Mouse (Mus musculus) ES-E14 (cell line): Measurements from ENCODE around the gene Tmbim7. TPM values are rescaled to one million over a fixed set of nuclear protein-coding genes. Genes with fewer than 3 reads are reported as not detected.

Source experiments
- DNase-seq: peaks from one replicate; pipeline ENCODE4 v3.0.0-alpha.2; 2013; ENCODE audit warnings: low read depth, low spot score
- H3K27ac ChIP-seq: 2 replicates; pipeline ENCODE4 v1.5.1; 2012; ENCODE audit warnings: low read depth, mild to moderate bottlenecking, low read length, moderate library complexity, mixed read lengths; ENCODE audit not compliant: poor library complexity, insufficient read depth, severe bottlenecking
- H3K36me3 ChIP-seq: 2 replicates; pipeline ENCODE4 v1.6.1; 2012; ENCODE audit warnings: mild to moderate bottlenecking, low read length, moderate library complexity, mixed read lengths; ENCODE audit not compliant: control insufficient read depth, poor library complexity, insufficient read depth, severe bottlenecking
- H3K4me1 ChIP-seq, 2 experiments: fragments of 150-350 bp in 1 of 2; sonication (generic) in 1 of 2; 2 replicates each; pipeline ENCODE4 v1.6.1; 2012; ENCODE audit warnings: low read length in 2 of 2, mild to moderate bottlenecking in 1 of 2, mixed read lengths in 1 of 2; ENCODE audit not compliant: control insufficient read depth in 2 of 2, insufficient read depth in 2 of 2, poor library complexity in 1 of 2
- H3K4me3 ChIP-seq, 2 experiments: fragments of 150-350 bp in 1 of 2; sonication (generic) in 1 of 2; 2 replicates each; pipeline ENCODE4 v1.5.1; 2012; ENCODE audit warnings: low read length in 2 of 2, low read depth in 1 of 2, mild to moderate bottlenecking in 1 of 2, mixed read lengths in 1 of 2; ENCODE audit not compliant: insufficient read depth in 1 of 2, poor library complexity in 1 of 2, severe bottlenecking in 1 of 2
- H3K9ac ChIP-seq: 2 replicates; pipeline ENCODE4 v1.6.1; 2012; ENCODE audit warnings: low read depth, mild to moderate bottlenecking, low read length, mixed read lengths; ENCODE audit not compliant: poor library complexity, insufficient read depth, severe bottlenecking
- H3K9me3 ChIP-seq: fragments of 150-350 bp; sonication (generic); 2 replicates; pipeline ENCODE4 v1.6.1; 2012; ENCODE audit warnings: low read depth, mild to moderate bottlenecking, low read length; ENCODE audit not compliant: control insufficient read depth, insufficient read depth
- CHD2 ChIP-seq: IDR thresholded peaks from 2 replicates; pipeline ENCODE4 v1.6.1; 2014; ENCODE audit warnings: mild to moderate bottlenecking, low read depth, low read length, inconsistent platforms
- HCFC1 ChIP-seq: IDR thresholded peaks from 2 replicates; pipeline ENCODE4 v1.6.1; 2012; ENCODE audit warnings: low read length, inconsistent platforms, borderline replicate concordance; ENCODE audit not compliant: insufficient read depth
- MAFK ChIP-seq: IDR thresholded peaks from 2 replicates; pipeline ENCODE4 v1.6.1; 2014; ENCODE audit warnings: mild to moderate bottlenecking, low read depth, low read length, inconsistent platforms; ENCODE audit not compliant: insufficient read depth
- ZC3H11A ChIP-seq: IDR thresholded peaks from 2 replicates; pipeline ENCODE4 v1.6.1; 2012; ENCODE audit warnings: low read depth, mild to moderate bottlenecking, inconsistent platforms, low read length, borderline replicate concordance
- ZNF384 ChIP-seq: IDR thresholded peaks from 2 replicates; pipeline ENCODE4 v1.6.1; 2012; ENCODE audit warnings: low read depth, low read length, inconsistent platforms
- in situ Hi-C, 2 experiments: fragments of 600-800 bp; cut with MboI; formaldehyde crosslinking; loops; one replicate each; pipeline ENCODE4 v1.15.1; 2025; ENCODE audit warnings: low sequenced_read_pairs in 2 of 2, inconsistent platforms in 1 of 2; ENCODE audit not compliant: unreplicated experiment in 2 of 2
- total RNA-seq: library from RNA; depleted of rRNA; stranded (reverse); fragments of 300-350 nt; gene quantifications from 2 replicates; pipeline ENCODE4 v1.2.3, GENCODE M21; 2012

The Tmbim7 gene
- total RNA-seq, 1 experiment: not detected

DNA sequence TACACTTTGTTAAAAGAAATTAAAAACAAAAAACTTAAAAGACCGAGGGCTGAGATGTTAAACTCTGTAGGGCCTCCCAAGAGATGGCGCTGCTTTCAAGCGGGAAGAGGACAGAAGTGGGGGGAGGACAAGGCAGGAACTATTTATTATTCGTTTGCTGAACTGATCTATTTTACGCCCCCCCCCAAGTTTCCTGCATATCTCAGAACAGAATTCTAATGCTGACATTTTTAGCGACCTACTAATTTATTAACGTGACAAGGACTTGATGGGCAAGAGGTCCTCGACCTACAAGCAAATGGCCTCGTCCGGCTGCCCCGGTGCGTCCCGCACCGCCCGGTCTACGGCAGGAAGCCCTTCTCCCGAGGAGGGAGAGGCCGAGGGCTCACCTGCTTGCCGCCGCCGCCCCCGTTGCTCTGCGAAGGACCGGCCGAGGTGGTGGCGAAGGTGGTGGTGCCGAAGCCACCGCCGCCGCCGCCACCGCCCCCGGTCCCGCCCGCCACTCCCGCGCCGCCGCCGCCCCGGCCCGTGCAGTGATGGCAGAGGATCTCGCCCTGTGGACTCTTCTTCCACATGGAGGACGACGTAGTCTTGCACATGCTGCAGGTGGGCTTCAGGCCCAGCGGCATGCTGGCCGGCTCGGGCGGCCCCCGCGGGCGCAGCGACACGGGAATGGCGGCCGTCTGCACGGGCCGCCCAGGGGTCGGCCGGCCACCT is 3.8 kb upstream of the Tmbim7 start:
- TF ChIP-seq ZC3H11A (no peak), CHD2 (no peak), HCFC1 (no peak), ZNF384 (no peak), MAFK (no peak)
- no peaks in the 10 kb centered on the region for H3K4me1 ChIP-seq
- H3K9ac ChIP-seq: peak overlapping the region; percentile 93
- peak overlapping the region; percentile 76 to 99 for H3K4me3 ChIP-seq
- peak overlapping the region; percentile 59 for H3K27ac ChIP-seq
- in situ Hi-C loops: no loop called here
- DNase-seq: peak; percentile 16
- H3K36me3 ChIP-seq: peaks cover 10% of the 10 kb centered on the region
- no peaks in the 10 kb centered on the region for H3K9me3 ChIP-seq

GRCm38 (mm10) chr5:3647708-3648121 is 3.3 kb upstream of the Tmbim7 start:
- TF ChIP-seq HCFC1 (no peak; the same call in 1 of the 2 replicates), ZNF384 (no peak), ZC3H11A (no peak), MAFK (no peak), CHD2 (no peak)
- peak overlapping the region; percentile 59 for H3K27ac ChIP-seq
- H3K4me3 ChIP-seq: peak overlapping the region; percentile 76 to 99
- in situ Hi-C loops: no loop called here
- H3K9me3 ChIP-seq: no peaks in the 10 kb centered on the region
- no peaks in the 10 kb centered on the region for H3K4me1 ChIP-seq
- H3K9ac ChIP-seq: peak overlapping the region; percentile 93
- peaks cover 10% of the 10 kb centered on the region for H3K36me3 ChIP-seq
- DNase-seq: peak; percentile 79

DNA sequence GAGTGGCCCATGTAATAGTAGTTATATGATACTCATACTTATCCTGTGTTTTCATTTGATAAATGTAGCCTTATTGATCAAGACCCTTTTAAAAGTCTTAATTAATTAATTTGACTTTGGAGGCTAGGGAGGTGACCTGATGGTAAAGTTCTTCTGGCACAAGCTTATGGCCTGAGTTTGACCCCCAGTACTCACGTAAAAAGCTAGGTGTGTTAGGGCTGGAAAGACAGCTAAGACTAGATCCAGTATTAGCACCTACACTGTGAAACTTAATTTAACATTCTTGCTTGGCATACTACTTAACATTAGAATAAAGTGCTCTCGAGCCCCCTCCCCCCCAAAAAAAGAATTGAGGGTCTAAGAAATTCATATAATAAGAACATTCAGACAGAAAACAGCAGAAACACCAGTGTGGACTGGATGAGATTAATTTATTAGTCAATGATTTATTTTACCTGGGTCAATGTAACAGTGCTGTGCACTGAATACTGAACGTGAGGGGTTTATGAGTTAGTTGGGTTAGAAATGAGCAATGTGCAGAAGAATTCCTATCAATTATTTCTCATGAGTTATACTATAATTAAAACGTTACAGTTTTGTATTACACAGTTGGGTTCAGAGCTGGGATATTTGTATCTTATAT is 2.7 kb upstream of the Tmbim7 start:
- no peak for DNase-seq
- Histone ChIP-seq H3K36me3 (peaks cover 8% of the 10 kb centered on the region), H3K27ac (no peak overlapping the region)

GRCm38 (mm10) chr5:3648849-3649210 is 2.2 kb upstream of the Tmbim7 start:
- no peak for DNase-seq
- peaks cover 6% of the 10 kb centered on the region for H3K36me3 ChIP-seq
- H3K4me1 ChIP-seq: no peaks in the 10 kb centered on the region
- H3K9ac ChIP-seq: no peak overlapping the region
- TF ChIP-seq ZC3H11A (no peak), ZNF384 (no peak), MAFK (no peak), CHD2 (no peak), HCFC1 (no peak)
- no peaks in the 10 kb centered on the region for H3K9me3 ChIP-seq
- in situ Hi-C loops: no loop called here
- H3K27ac ChIP-seq: no peak overlapping the region
- no peak overlapping the region for H3K4me3 ChIP-seq

More for the DNA sequence above, 2.7 kb upstream of the Tmbim7 start:
- Histone ChIP-seq H3K4me3 (peak overlapping the region in 1 of 2 experiments; percentile 6; a peak in 2 of 4 replicates), H3K4me1 (no peaks in the 10 kb centered on the region), H3K9me3 (no peaks in the 10 kb centered on the region), H3K9ac (no peak overlapping the region)
- TF ChIP-seq ZC3H11A (no peak), MAFK (no peak), HCFC1 (no peak), ZNF384 (no peak), CHD2 (no peak)
- in situ Hi-C loops: no loop called here
